Mouse (Mus musculus): ENCODE data around the gene Ammecr1.

DNA sequence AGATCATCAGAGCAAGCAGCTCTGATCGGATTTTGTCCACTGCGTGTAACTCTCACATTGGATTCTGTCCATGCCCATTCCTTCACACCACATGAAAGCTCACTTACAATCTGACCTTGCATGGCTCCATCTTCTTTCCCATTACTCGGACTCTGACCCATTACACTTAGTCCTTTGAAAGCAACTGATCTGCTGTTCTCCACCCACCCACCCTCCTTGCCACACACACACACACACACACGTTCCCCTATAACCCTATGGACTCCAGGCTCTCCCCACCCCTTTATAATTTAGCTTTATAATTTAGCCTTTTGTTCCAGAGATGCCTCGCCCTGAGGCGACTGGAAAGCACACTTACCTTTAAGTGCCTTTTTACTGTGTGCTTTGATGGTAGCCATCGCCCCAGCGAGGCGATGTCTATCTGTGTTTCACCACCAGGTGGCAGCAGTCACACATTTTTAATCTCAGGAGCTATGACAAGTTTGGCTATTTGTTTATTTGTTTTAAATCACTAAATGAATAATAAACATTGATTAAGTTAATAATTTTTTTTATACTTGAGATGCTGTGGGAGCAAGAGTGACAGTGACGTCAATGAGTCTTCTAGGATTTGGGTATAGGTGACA lies 148.4 kb downstream of the Ammecr1 start:
- TF ChIP-seq POLR2A (IDR thresholded peaks at IDR 0.05; ENCODE audit: low read depth, low read length) (no peak), CTCF (conservative IDR thresholded peaks at IDR 0.05 in 1 of 2, IDR thresholded peaks at IDR 0.05 in 1 of 2; ENCODE audit: low read depth in 2 of 2, low read length in 2 of 2) (peak; percentile 36 to 69; a peak in 3 of 4 replicates), POLR2AphosphoS2 (IDR thresholded peaks at IDR 0.05; ENCODE audit: low read depth, low read length) (no peak), UBTF (IDR thresholded peaks at IDR 0.05; ENCODE audit: low read depth, low read length) (no peak), TCF12 (IDR thresholded peaks at IDR 0.05; ENCODE audit: low read depth, low read length) (no peak), JUND (conservative IDR thresholded peaks at IDR 0.05; ENCODE audit: low read depth, low read length) (no peak)

Data from CH12.LX (cell line).